Mouse (Mus musculus) ovary, postnatal 10 days (tissue): ENCODE measurements around the gene 2310022B05Rik.

Experiments used
- DNase-seq: peaks from one replicate; pipeline ENCODE4 v3.0.0; 2022; ENCODE audit warnings: low spot score

2310022B05Rik gene

GRCm38 (mm10) chr8:124661781-124662180, 1.4 kb downstream of the 2310022B05Rik start:
- no peak for DNase-seq

- no peak for DNase-seq
These were observed 4.8 kb downstream of the 2310022B05Rik start for GRCm38 (mm10) chr8:124658415-124658814.

GRCm38 (mm10) chr8:124657961-124658360, 5.2 kb downstream of the 2310022B05Rik start:
- DNase-seq, result no peak

DNA sequence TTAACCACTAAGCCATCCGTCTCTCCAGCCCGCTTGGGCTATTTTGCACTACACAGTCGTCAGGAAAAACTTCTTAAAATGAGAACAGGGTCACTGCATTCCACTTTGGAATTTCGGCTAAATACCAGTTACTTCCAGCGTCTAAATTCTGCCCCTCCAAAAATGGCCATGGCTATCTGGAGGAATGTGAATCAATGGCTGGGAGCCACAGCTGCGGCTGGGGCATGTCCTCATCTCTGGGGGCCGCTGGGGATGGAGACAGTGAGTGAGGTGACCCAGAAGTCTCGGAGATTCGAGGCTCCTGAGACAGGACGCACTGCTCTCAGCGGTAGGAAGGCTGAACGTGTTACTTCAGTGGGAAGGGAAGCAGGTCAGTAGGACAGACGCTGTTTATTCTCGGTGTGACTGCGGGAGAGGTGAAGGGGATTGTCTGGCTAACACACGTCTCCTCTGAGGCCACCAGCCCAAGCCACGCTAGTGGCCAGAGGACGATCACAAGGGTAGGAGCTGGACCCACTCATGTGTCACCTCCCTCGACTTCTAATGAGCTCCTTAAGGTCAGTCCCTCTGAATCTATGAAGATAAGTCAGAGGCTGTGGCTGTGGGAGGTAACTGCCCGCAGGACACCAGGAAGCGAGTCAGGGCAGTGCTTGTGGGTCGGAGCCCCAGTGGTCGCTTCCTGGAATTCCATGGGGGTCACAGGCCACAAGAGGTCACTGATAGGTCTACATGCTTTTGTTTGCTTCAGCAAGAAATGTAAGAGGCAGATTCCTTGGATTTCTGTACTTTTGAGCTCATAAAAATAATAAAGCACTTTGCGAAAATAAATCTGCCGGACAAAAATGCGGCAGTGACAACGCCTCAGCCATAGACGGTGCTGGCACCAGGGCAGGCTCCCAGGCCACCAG, 9.3 kb downstream of the 2310022B05Rik start:
- no peak for DNase-seq

DNA sequence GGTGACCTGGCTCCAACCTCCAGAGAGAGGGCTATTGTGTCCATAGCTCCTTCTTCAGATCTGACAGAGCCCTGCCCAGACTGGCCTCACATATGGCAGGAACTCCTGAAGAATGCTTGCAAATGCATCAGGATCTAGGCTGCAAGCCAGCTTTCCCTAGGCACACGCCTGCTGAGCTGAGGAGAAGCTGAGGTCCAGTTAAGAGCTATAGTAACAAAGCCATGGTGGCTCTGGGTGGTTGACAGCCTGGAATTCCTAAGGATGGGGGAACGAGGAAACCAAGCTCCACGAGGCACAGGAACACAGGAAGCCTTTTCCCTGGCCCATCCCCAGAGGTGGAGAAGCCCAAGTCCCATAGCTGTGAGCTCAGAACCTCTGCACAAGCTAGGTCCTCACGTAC, 10.6 kb downstream of the 2310022B05Rik start:
- DNase-seq, result no peak

- DNase-seq, result no peak
These were observed 11.4 kb downstream of the 2310022B05Rik start for GRCm38 (mm10) chr8:124651776-124652175.

- no peak for DNase-seq
These were observed 14.9 kb downstream of the 2310022B05Rik start for GRCm38 (mm10) chr8:124648311-124648710.

GRCm38 (mm10) chr8:124643540-124644339, 19.4 kb downstream of the 2310022B05Rik start:
- DNase-seq, result no peak

DNA sequence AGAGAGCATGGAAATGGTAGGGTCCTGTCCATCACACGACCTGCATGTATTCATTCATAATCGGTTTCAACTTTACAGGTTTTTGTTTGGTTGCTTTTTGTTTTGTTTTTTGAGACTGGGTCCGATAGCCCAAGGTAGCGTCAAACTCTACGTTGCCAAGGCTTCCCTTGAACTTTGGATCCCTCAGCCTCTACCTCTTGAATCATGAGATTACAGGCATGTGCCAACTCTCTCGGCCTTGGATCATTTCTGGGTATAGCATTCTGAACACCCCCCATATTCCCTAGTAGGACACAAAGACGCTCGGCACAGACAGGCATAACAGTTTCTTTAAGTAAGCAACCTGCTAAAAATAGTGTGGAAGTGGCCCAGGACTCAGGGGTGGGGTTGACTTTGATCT, 21.6 kb downstream of the 2310022B05Rik start:
- no peak for DNase-seq

DNA sequence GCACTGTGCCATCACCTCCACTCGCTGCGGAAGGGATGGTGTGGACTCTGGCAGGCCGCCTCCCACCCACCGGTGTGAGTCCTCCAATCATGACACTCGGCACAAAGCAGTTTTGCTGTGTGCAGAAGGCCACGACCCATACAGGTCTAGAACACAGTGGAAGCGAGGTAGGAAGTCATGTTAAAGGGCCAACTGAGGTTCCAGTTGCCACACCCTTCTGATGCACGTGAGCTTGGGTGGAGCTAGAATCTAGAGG, 28.0 kb downstream of the 2310022B05Rik start:
- DNase-seq, result no peak

DNA sequence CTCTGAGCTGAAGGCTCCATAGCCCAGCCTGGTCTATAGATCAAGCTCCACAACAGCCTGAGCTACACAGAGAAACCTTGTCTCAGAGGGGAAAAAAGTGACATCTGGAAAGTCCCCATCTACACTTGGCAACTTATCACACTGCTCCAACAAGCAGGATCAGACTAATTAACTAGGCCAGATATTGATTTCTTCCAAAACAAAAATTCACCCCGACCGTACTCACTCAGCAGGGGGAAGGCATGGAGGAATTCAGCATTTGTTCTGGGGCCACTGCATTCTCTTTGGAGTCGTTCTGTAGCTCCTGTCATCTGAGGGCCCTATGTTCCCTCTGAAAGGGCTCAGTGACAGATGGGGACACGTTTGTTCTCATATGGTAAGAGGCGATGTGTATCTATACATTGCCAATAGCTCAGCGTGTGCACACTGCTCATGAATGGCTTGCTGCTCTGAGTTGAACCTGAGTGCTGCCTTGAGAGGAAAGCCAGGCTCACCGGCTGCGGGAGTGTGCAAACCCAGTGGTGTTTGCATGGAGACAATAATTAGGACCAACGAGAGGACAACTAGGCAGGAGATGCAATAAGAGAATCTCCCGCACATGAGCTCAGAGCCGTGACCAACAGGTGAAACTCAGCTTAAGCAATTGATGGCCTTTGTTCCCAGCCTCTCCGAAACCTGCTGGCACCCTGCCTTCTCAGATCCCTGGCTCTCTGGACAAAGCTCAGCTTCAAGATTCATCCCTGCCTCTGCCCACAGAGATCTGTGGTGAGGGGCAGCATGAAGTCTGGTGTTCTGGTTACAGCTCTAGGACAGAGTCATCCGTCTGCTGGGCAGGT, 28.5 kb downstream of the 2310022B05Rik start:
- DNase-seq, result no peak

GRCm38 (mm10) chr8:124633001-124633703, 30.0 kb downstream of the 2310022B05Rik start:
- DNase-seq, result no peak

DNA sequence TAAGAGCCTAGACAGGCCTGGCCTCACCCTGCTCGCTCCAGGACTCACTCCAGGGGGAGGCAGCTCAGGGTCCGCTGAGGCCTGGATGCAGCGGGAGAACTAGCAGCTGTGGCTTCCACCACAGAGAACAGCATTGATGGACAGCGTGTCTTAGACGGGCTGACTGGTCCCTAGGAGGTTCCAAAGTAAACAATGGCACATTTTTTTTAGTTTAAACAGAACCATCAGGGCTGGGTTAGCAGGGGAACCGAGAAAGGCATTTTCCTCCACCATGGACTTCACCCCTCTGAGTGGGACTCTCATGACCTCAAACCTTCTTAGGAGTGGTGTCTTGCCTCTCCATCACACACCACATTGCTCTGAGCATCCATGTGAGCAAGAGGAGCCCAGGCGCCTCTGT, 31.2 kb downstream of the 2310022B05Rik start:
- DNase-seq, result no peak

GRCm38 (mm10) chr8:124630891-124631290, 32.3 kb downstream of the 2310022B05Rik start:
- no peak for DNase-seq

DNA sequence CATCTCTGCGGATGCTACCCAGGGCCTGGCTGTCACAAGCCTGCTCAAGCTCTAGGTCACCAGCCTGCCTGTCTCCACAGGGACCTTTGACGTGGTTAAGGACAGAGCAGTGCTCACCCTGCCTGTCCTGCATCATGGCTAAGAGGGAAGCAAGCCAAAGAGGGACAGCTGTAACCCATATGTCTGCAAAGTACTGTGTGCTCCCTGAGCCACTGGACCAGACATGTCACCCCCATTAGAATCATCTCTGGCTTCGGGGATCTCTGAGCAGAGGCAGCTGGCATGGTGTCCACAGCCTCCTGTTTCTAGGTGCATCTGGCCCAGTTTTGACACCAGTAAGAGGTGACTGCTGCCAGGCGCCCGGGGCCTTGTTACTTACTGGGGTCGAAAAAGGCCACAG, 32.7 kb downstream of the 2310022B05Rik start:
- no peak for DNase-seq

- DNase-seq, result no peak
These were observed 36.9 kb downstream of the 2310022B05Rik start for GRCm38 (mm10) chr8:124626251-124626650.

DNA sequence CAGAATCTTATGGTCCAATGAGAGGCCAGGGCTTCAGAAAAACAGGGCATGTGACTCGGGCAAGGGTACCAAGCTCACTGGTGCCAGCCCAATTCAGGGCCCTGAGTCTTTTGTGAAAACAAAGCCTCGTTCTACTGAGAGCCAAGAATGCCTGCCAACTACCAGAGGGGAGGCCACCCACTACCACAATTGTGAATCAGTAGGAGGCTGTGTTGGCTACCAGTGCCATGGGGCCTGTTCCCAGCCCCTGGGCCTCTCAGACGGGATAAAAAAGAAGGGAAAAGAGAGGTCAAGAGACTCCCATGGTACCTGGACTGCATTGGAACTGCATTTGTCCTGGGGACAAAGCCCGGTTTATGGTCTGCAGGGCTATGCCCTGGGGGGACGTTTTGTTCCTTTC, 41.9 kb downstream of the 2310022B05Rik start:
- no peak for DNase-seq

DNA sequence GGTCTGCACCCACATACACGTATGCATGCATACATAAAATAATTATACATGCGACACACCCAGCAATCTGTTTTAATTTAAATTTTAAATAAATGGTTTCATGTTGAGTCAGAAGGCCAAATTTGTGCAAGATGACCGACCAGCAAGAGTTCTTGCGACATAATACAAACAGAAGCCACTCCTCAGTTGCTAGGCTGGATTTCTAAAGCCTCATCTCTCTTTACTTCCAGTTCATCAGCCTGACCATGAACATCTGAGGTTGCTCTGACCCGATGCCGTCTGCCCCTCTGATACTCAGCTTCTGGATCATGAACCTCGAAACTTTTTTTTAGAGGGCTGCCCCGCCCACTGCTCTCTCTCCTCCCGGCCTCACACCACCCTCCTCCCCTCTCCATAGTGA, 44.9 kb downstream of the 2310022B05Rik start:
- no peak for DNase-seq

DNA sequence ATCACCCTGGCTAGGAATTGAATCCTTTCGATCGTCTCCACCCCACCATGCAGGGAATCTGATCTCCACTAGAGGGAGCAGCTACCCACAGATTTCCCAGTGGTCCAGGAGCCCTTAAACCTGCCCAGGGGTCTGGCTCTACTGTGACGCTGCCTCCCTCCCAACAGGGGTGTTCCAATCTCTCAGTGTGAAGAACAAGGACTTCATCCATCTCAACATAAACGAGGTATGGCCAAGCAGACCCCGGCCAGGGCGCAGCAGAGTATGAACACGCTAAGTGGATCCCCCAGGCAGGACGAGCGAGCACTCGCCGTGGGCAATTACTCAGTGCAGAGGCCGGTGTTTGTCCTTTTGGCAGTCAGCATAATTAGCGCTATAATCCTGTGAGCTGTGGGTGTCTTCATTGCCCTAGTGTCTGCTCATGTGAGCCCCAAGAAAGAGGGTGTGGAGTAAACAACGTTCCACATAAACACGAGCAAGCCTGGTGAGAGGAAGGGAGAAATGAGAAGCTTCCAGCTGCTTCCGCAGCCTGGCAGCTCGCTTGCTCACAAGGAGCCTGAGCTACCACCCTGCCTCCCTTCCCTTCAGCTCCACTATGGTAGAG, 45.8 kb downstream of the 2310022B05Rik start:
- peak; percentile 65 for DNase-seq

- no peak for DNase-seq
These were observed 48.8 kb downstream of the 2310022B05Rik start for GRCm38 (mm10) chr8:124614325-124614724.

- DNase-seq, result no peak
These were observed 54.2 kb downstream of the 2310022B05Rik start for GRCm38 (mm10) chr8:124608972-124609353.
